Mouse (Mus musculus) kidney, postnatal 25 days (tissue): ENCODE results near the gene Ifngr1.

Experiments
- DNase-seq, 2 experiments: peaks; one replicate each; pipeline ENCODE4 v3.0.0; 2021; ENCODE audit warnings: mixed read lengths in 2 of 2

Ifngr1 gene

GRCm38 (mm10) chr10:19657426-19657825, 65.7 kb downstream of the Ifngr1 start:
- DNase-seq = no peak
